Mouse (Mus musculus): ENCODE measurements around the gene Hnmt. TPM values are rescaled to one million over a fixed set of nuclear protein-coding genes. Genes with fewer than 3 reads are reported as not detected.
"Not testable (repeated sequence)": the region's sequence is repeated elsewhere in the genome, so short reads cannot be mapped to it uniquely, and the experiment has no call there.

The Hnmt gene
- total and polyA plus RNA-seq, 3 experiments, result 1.9 to 13.5 (median 13.3) TPM

DNA sequence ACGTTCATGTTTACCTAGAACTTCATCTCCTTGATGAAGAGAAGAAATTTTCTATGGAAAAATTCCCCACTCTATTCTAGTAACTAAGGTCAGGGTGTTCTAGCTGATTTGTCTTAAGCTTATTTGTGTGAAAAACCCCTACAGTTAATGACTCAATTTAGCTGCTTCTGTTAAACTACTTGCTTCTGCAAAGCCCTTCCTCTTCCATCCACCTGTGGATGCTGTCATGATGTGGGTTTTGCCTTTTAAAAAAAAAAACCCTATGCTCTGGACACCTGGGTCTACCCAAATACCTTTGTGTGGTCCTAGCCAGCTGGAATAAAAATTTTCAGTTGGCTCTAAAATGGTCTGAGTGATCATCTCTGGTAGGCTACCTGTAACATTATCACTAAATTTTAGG is 49.9 kb downstream of the Hnmt start:
- TF ChIP-seq EP300 (IDR thresholded peaks at IDR 0.05; ENCODE audit: insufficient read depth, low read depth, low read length) (no peak), POLR2A (IDR thresholded peaks at IDR 0.05; ENCODE audit: insufficient read depth, low read depth, low read length) (no peak), CTCF (IDR thresholded peaks at IDR 0.05) (no peak)
- Histone ChIP-seq H3K9ac (ENCODE audit: low read depth, low read length) (no peak overlapping the region), H3K4me3 (no peak overlapping the region), H3K27ac (no peak overlapping the region), H3K4me1 (ENCODE audit: control insufficient read depth, insufficient read depth, low read length) (no peaks in the 10 kb centered on the region), H3K27me3 (ENCODE audit: control insufficient read depth, insufficient read depth, low read length) (no peaks in the 10 kb centered on the region), H3K79me2 (replicated peaks; ENCODE audit: control insufficient read depth, insufficient read depth, low read length) (no peaks in the 10 kb centered on the region), H3K36me3 (ENCODE audit: control insufficient read depth, insufficient read depth, low read length) (no peaks in the 10 kb centered on the region)
- 53% methylated on average over 1 of the region's 1 CpGs for WGBS
- no peak for DNase-seq
- intact Hi-C loops (cut with DNase I), result no loop called here

DNA sequence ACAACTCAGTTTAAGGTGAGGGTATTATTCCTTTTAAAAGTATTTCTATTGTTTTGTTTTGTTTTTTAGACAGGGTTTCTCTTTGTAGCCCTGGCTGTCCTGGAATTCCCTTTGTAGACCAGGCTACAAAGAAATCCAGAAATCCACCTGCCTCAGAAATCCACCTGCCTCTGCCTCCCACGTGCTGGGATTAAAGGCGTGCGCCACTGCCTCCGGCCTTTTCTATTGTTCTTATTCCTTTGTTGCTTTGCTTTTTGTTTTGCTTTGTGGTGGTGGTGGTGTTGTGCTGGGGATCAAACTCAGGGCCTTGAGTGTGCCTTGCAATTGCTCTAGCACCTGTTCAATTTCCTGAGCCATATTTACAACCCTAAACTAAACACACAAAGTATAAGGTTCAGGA is 50.4 kb downstream of the Hnmt start:
- H3K4me3 ChIP-seq, result no peak overlapping the region
- no peaks in the 10 kb centered on the region for H3K36me3 ChIP-seq (ENCODE audit: control insufficient read depth, insufficient read depth, low read length)
- intact Hi-C loops (cut with DNase I), result no loop called here
- DNase-seq, result no peak
- TF ChIP-seq CTCF (IDR thresholded peaks at IDR 0.05) (no peak), EP300 (IDR thresholded peaks at IDR 0.05; ENCODE audit: insufficient read depth, low read depth, low read length) (no peak), POLR2A (IDR thresholded peaks at IDR 0.05; ENCODE audit: insufficient read depth, low read depth, low read length) (no peak)
- no peaks in the 10 kb centered on the region for H3K27me3 ChIP-seq (ENCODE audit: control insufficient read depth, insufficient read depth, low read length)
- 80% methylated on average over 4 of the region's 4 CpGs for WGBS
- no peaks in the 10 kb centered on the region for H3K79me2 ChIP-seq (replicated peaks; ENCODE audit: control insufficient read depth, insufficient read depth, low read length)
- H3K4me1 ChIP-seq (ENCODE audit: control insufficient read depth, insufficient read depth, low read length), result no peaks in the 10 kb centered on the region
- H3K27ac ChIP-seq, result no peak overlapping the region
- no peak overlapping the region for H3K9ac ChIP-seq (ENCODE audit: low read depth, low read length)

DNA sequence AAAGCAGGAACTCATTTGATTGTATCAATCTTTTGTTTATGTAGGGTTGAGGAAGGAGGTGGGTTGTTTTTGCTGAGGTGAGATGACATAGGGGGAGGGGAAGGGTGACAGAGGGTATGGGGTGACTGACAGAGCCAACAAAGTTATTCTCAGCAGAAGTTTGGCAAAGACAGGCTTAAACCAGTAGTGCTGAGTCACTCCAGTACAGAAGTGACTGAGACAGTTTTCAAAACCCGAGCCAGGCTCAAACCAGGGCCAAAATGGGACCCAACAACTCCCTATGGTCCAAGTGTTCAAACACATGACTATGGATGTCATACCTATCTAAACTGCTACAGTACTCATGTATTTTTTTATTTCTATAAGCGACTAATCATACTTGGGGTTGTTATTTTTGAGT is 52.4 kb downstream of the Hnmt start:
- Histone ChIP-seq H3K27ac (no peak overlapping the region), H3K9ac (ENCODE audit: low read depth, low read length) (no peak overlapping the region), H3K27me3 (ENCODE audit: control insufficient read depth, insufficient read depth, low read length) (no peaks in the 10 kb centered on the region), H3K36me3 (ENCODE audit: control insufficient read depth, insufficient read depth, low read length) (no peaks in the 10 kb centered on the region), H3K4me1 (ENCODE audit: control insufficient read depth, insufficient read depth, low read length) (no peaks in the 10 kb centered on the region), H3K4me3 (no peak overlapping the region), H3K79me2 (replicated peaks; ENCODE audit: control insufficient read depth, insufficient read depth, low read length) (no peaks in the 10 kb centered on the region)
- WGBS, result 36% methylated on average over 2 of the region's 2 CpGs
- TF ChIP-seq CTCF (IDR thresholded peaks at IDR 0.05) (no peak), POLR2A (IDR thresholded peaks at IDR 0.05; ENCODE audit: insufficient read depth, low read depth, low read length) (no peak)
- no peak for DNase-seq
- intact Hi-C loops (cut with DNase I), result no loop called here

DNA sequence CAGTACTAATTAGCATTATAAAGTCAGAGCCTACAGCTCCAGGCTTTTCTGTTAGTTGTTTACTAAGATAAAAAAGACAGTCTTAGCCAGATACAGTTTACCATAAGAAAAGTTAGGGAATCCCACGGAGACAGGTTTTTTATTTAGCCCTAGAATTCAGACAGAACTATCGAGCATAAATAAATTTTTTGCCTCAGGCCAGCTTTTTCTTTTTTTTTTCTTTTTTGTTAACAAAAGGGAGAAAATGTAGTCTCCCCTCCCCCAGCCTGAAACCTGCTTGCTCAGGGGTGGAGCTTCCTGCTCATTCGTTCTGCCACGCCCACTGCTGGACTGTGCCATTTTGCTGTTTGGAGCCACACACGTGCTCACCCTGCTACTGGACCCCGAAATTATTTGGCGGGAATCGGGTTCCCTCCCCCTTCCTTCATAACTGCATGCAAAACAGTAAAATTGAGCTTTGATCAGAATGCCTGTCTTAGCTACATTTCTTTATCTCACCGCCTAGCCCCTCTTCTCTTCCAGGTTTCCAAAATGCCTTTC is 59.1 kb downstream of the Hnmt start:
- H3K79me2 ChIP-seq (replicated peaks; ENCODE audit: control insufficient read depth, insufficient read depth, low read length); H3K4me1 ChIP-seq (ENCODE audit: control insufficient read depth, insufficient read depth, low read length); H3K27me3 ChIP-seq (ENCODE audit: control insufficient read depth, insufficient read depth, low read length); H3K36me3 ChIP-seq (ENCODE audit: control insufficient read depth, insufficient read depth, low read length); DNase-seq; H3K4me3 ChIP-seq; H3K9ac ChIP-seq (ENCODE audit: low read depth, low read length); H3K27ac ChIP-seq; intact Hi-C loops (cut with DNase I): not testable (repeated sequence)
- 83% methylated on average over 9 of the region's 9 CpGs for WGBS

DNA sequence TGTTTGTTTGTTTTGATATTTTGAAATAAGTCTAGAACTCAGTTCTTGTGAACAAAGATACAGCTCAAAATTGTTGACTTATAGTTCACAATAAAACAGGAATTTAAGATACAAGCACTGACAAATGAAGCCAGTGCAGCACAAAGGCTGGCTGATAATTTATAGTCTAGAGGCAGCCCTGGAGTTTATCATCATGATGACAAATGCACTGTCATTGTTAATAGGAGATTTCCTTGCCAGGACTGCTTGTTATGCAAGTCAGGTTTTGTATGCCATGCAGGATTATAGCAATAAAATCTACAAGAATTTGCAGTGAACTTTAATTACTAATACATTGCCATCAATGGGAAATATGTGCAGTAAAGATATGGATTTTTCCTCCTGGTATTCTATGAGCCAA is 61.9 kb downstream of the Hnmt start:
- no peak for TF ChIP-seq POLR2A (IDR thresholded peaks at IDR 0.05; ENCODE audit: insufficient read depth, low read depth, low read length)
- TF ChIP-seq EP300 (IDR thresholded peaks at IDR 0.05; ENCODE audit: insufficient read depth, low read depth, low read length), result no peak
- no peak for TF ChIP-seq CTCF (IDR thresholded peaks at IDR 0.05)
- Histone ChIP-seq H3K27ac (no peak overlapping the region), H3K9ac (ENCODE audit: low read depth, low read length) (no peak overlapping the region), H3K4me3 (no peak overlapping the region), H3K4me1 (ENCODE audit: control insufficient read depth, insufficient read depth, low read length) (no peaks in the 10 kb centered on the region), H3K36me3 (ENCODE audit: control insufficient read depth, insufficient read depth, low read length) (no peaks in the 10 kb centered on the region), H3K27me3 (ENCODE audit: control insufficient read depth, insufficient read depth, low read length) (no peaks in the 10 kb centered on the region), H3K79me2 (replicated peaks; ENCODE audit: control insufficient read depth, insufficient read depth, low read length) (no peaks in the 10 kb centered on the region)
- intact Hi-C loops (cut with DNase I), result no loop called here
- DNase-seq, result no peak

DNA sequence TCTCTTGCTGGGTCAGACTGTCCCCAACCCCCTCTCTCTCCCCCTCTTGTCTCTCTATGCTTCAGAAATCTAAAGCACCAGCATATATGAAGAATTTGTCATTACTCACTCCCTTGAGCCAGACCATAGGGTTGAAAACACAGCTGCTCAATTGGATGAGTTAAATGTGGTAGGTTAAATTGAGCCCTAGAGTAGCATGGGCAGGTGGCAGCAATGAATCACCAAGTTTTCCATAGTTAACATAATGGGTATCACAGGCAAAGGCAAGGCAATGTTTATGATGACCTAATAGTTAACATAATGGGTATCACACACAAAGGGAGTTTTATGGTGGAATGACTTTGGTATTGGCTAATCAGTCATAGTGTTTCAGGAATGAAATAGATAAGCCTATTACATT is 65.9 kb downstream of the Hnmt start:
- Histone ChIP-seq H3K27ac (no peak overlapping the region), H3K36me3 (ENCODE audit: control insufficient read depth, insufficient read depth, low read length) (no peaks in the 10 kb centered on the region), H3K4me3 (no peak overlapping the region), H3K27me3 (ENCODE audit: control insufficient read depth, insufficient read depth, low read length) (no peaks in the 10 kb centered on the region), H3K79me2 (replicated peaks; ENCODE audit: control insufficient read depth, insufficient read depth, low read length) (no peaks in the 10 kb centered on the region), H3K4me1 (ENCODE audit: control insufficient read depth, insufficient read depth, low read length) (no peaks in the 10 kb centered on the region), H3K9ac (ENCODE audit: low read depth, low read length) (no peak overlapping the region)
- intact Hi-C loops (cut with DNase I), result no loop called here
- DNase-seq, result no peak
- TF ChIP-seq EP300 (IDR thresholded peaks at IDR 0.05; ENCODE audit: insufficient read depth, low read depth, low read length) (no peak), POLR2A (IDR thresholded peaks at IDR 0.05; ENCODE audit: insufficient read depth, low read depth, low read length) (no peak), CTCF (IDR thresholded peaks at IDR 0.05) (no peak)

Data from heart, adult 2 months (tissue).